Mouse (Mus musculus) liver, embryonic 16.5 days (tissue): ENCODE data around the gene Thap8. TPM values are rescaled to one million over a fixed set of nuclear protein-coding genes. Genes with fewer than 3 reads are reported as not detected.
A peak's percentile ranks its signal among the peaks of the same experiment; 100 is the strongest.

Experiments
- ATAC-seq: fragments of 200-750 bp; cut with Nextera tagmentation; 2 replicates; pipeline ENCODE4 v1.8.0; 2017; ENCODE audit warnings: low read depth, mild to moderate bottlenecking, moderate number of reproducible peaks, moderate library complexity
- H3K27ac ChIP-seq: fragments of 300-500 bp; sonication (generic); 2 replicates; pipeline ENCODE4 v1.5.1; 2014; ENCODE audit warnings: mild to moderate bottlenecking, low read length
- H3K27me3 ChIP-seq: fragments of 300-500 bp; sonication (generic); 2 replicates; pipeline ENCODE4 v1.6.1; 2014; ENCODE audit warnings: low read depth, low read length, mixed read lengths; ENCODE audit not compliant: control insufficient read depth, insufficient read depth
- H3K36me3 ChIP-seq: fragments of 300-500 bp; sonication (generic); 2 replicates; pipeline ENCODE4 v1.6.1; 2014; ENCODE audit warnings: mild to moderate bottlenecking; ENCODE audit not compliant: control insufficient read depth, insufficient read depth
- H3K4me1 ChIP-seq: fragments of 300-500 bp; sonication (generic); 2 replicates; pipeline ENCODE4 v1.6.1; 2014; ENCODE audit warnings: low read depth, low read length, mixed read lengths; ENCODE audit not compliant: control insufficient read depth
- H3K4me2 ChIP-seq: fragments of 300-500 bp; sonication (generic); 2 replicates; pipeline ENCODE4 v1.6.1; 2014; ENCODE audit warnings: low read depth, low read length, mixed read lengths
- H3K4me3 ChIP-seq: fragments of 300-500 bp; sonication (generic); 2 replicates; pipeline ENCODE4 v1.5.1; 2014; ENCODE audit warnings: low read depth, mild to moderate bottlenecking, low read length
- H3K9ac ChIP-seq: fragments of 300-500 bp; sonication (generic); 2 replicates; pipeline ENCODE4 v1.6.1; 2014; ENCODE audit warnings: low read depth, low read length
- H3K9me3 ChIP-seq: fragments of 300-500 bp; sonication (generic); replicated peaks from 2 replicates; pipeline ENCODE4 v1.6.1; 2016; ENCODE audit warnings: low read length; ENCODE audit not compliant: control insufficient read depth
- WGBS: fragments of 180-500 bp; shearing (Covaris S2); extraction: QIAGEN DNeasy Blood & Tissue Kit; methylation state at CpG from one replicate; pipeline ENCODE4 v1.1.7; 2014; ENCODE audit not compliant: insufficient replicate concordance; 5-methylcytosine and 5-hydroxymethylcytosine counted together
- polyA plus RNA-seq: library from polyadenylated mRNA; unstranded; fragments of >200 nt; fragmentation: Nextera tagmentation; extraction: Ambion mirVana; gene quantifications from 2 replicates; pipeline ENCODE4 v1.2.1, GENCODE M21; 2015

Thap8 gene
- polyA plus RNA-seq, 1 experiment from 2014 or later = 0.11 TPM

DNA sequence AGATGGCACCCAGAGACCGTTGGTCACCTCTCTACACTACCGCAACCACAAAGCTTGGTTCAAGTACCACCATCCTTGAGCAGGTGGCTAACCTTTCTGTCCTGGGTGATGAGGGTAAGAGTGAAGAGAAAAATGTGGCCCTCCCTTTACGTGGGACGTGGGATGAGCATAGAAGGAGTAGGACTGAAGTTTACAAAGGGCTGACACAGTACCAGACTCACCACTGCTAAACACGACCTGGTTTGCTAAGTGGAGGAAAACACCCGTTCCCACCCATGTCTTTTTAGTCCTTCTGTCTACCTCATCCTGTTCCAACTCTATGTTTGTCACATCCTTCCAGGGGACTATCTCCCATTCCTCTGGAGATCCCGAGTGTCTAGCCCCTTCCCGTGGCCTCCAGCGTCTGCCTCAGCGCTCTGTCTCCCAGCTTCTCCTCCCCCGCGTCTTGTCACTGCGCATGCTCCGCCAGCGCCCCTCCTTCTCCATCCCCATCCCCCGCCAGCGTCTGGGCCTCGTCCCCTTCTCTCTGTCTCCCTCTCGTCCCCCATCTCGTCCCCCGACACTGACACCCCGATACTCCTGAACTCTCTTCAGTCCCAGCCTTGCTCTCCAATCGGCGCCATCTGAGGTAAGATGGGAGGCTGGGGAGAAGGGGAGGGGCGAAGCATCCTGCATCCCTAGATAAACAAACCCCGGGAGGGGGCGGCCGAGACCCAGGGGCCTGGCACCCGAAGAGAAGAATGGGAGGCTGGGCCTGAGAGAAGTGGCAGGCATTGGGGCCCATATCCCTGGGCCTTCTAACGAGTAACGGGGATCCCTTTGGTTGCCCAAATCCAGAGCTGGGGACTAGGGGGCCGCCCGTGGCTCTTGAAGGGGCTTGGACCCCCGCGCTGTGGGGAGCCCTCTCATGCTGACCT is 11.6 kb downstream of the Thap8 start, which contains the start of gene Clip3:
Gene Clip3 (plus strand): TSS at position 514 of the 917 bp plus-strand sequence.
- ATAC-seq = no peak
- Histone ChIP-seq H3K27ac (no peak within 1 kb of the TSS), H3K36me3 (no peaks in the 10 kb centered on the region), H3K27me3 (no peaks in the 10 kb centered on the region; the same call in 1 of the 2 replicates), H3K9ac (no peak within 1 kb of the TSS), H3K4me3 (peak within 1 kb of the TSS; percentile 18; the same call in 1 of the 2 replicates), H3K4me1 (no peaks in the 10 kb centered on the region), H3K9me3 (no peaks in the 10 kb centered on the region), H3K4me2 (no peak within 1 kb of the TSS)
- 10% methylated on average over 35 of the region's 35 CpGs for WGBS

DNA sequence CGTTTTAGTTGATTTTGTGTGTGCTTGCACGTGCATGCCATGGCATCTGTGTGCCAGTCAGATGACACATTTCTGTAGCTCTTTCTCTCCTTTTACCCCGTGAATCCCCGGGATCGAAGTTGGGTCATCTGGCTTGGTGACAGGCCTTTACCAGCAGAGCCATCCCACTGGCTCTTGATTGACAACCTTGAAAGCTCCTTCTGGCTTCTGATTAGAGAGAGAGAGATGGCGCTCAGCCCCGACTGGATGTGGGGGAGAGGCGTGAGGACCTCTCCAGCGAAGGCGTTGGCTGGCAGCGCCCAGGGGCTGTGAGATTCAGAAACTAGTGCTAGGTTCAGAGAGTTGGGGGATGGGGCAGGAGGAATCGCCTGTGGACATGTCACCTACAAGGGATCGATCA is 13.9 kb downstream of the Thap8 start:
- no peak for ATAC-seq
- no peak overlapping the region for H3K27ac ChIP-seq
- H3K4me2 ChIP-seq = no peak overlapping the region
- no peak overlapping the region for H3K4me3 ChIP-seq
- H3K9me3 ChIP-seq = no peaks in the 10 kb centered on the region
- WGBS = 61% methylated on average over 13 of the region's 13 CpGs
- no peak overlapping the region for H3K9ac ChIP-seq
- H3K36me3 ChIP-seq = no peaks in the 10 kb centered on the region
- no peaks in the 10 kb centered on the region for H3K4me1 ChIP-seq
- H3K27me3 ChIP-seq = no peaks in the 10 kb centered on the region; the same call in 1 of the 2 replicates

DNA sequence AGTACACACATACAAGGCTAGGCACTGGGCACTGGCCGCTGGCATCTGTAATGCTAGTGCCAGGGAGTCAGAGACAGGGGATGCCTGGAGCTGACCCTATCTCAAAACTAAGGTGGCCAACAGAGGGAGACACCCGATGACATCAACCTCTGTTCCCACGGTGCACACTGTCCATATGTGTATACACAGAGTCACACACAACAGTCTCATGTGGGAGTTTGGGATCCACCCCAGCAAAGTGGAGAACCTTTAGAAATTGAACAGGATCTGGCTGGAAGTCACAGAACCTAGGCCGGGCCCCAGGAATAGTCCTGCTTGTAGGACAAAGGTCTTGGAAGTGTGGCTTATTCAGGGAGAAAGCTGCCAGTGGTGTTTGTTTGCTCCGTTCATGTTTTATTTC is 14.4 kb downstream of the Thap8 start:
- Histone ChIP-seq H3K4me2 (no peak overlapping the region), H3K27ac (no peak overlapping the region), H3K9me3 (no peaks in the 10 kb centered on the region), H3K36me3 (no peaks in the 10 kb centered on the region), H3K27me3 (no peaks in the 10 kb centered on the region; the same call in 1 of the 2 replicates), H3K9ac (no peak overlapping the region), H3K4me3 (no peak overlapping the region), H3K4me1 (no peaks in the 10 kb centered on the region)
- 66% methylated on average over 5 of the region's 5 CpGs for WGBS
- no peak for ATAC-seq

DNA sequence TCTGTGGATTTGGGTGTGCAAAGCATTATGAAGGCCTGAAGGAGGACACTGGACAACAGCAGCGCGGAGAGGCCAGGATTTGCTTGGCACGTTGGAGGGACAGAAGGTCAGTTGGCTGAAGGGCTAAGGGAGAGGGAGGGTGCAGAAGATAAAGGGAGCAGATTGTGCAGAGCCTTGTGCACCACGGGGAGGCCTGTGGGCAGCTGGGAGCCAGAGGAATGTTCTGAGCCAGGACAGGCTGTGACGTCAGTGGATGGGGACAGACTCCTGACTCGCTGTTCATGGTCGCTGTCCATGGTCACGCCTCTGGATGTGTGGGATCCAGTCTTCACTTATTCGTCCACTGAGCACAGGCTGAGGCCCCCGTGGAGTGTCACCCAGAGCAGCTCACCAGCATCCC is 15.2 kb downstream of the Thap8 start:
- 54% methylated on average over 10 of the region's 10 CpGs for WGBS
- H3K4me2 ChIP-seq = no peak overlapping the region
- H3K4me3 ChIP-seq = no peak overlapping the region
- H3K27me3 ChIP-seq = no peaks in the 10 kb centered on the region; the same call in 1 of the 2 replicates
- H3K4me1 ChIP-seq = no peaks in the 10 kb centered on the region
- no peaks in the 10 kb centered on the region for H3K9me3 ChIP-seq
- no peak; the same call in 1 of the 2 replicates for ATAC-seq
- H3K9ac ChIP-seq = no peak overlapping the region
- H3K36me3 ChIP-seq = no peaks in the 10 kb centered on the region
- H3K27ac ChIP-seq = no peak overlapping the region

DNA sequence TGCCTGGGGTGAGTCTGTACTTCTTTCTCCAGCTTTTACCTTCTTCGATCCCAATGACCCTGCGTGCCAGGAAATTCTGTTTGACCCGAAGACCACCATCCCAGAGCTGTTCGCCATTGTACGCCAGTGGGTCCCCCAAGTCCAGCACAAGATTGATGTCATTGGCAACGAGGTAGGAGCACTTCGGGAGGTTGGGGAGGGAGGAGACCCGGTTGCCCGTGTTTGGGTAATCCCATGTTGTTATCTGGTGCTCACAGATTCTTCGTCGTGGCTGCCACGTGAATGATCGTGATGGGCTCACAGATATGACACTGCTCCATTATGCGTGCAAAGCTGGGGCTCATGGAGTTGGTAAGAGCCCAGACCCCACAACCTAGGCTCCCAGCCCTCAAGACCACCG is 16.9 kb downstream of the Thap8 start:
- H3K36me3 ChIP-seq = no peaks in the 10 kb centered on the region
- no peak overlapping the region for H3K9ac ChIP-seq
- no peak overlapping the region for H3K4me2 ChIP-seq
- H3K9me3 ChIP-seq = no peaks in the 10 kb centered on the region
- H3K4me1 ChIP-seq = no peaks in the 10 kb centered on the region
- WGBS = 56% methylated on average over 15 of the region's 15 CpGs
- no peak overlapping the region for H3K27ac ChIP-seq
- H3K4me3 ChIP-seq = no peak overlapping the region
- H3K27me3 ChIP-seq = no peaks in the 10 kb centered on the region; the same call in 1 of the 2 replicates
- no peak for ATAC-seq

DNA sequence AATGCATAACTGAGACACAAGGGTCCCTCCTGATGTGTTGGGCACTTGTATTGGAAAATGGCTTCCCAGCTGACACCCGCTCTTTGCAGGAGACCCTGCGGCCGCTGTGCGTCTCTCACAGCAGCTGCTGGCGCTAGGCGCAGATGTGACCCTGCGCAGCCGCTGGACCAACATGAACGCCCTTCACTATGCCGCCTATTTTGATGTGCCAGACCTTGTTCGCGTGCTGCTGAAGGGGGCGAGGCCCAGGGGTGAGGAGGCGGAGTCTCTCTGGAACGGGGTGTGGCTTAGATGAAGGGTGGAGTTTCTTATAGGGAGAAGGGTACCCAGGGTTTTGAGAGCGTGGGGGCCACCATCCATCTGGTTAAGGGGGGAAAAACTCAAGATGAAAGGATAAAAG is 17.4 kb downstream of the Thap8 start:
- H3K9me3 ChIP-seq = no peaks in the 10 kb centered on the region
- H3K27ac ChIP-seq = no peak overlapping the region
- 72% methylated on average over 16 of the region's 16 CpGs for WGBS
- ATAC-seq = no peak
- no peaks in the 10 kb centered on the region for H3K27me3 ChIP-seq
- no peaks in the 10 kb centered on the region for H3K4me1 ChIP-seq
- H3K4me3 ChIP-seq = no peak overlapping the region
- no peaks in the 10 kb centered on the region for H3K36me3 ChIP-seq
- no peak overlapping the region for H3K9ac ChIP-seq
- H3K4me2 ChIP-seq = no peak overlapping the region

DNA sequence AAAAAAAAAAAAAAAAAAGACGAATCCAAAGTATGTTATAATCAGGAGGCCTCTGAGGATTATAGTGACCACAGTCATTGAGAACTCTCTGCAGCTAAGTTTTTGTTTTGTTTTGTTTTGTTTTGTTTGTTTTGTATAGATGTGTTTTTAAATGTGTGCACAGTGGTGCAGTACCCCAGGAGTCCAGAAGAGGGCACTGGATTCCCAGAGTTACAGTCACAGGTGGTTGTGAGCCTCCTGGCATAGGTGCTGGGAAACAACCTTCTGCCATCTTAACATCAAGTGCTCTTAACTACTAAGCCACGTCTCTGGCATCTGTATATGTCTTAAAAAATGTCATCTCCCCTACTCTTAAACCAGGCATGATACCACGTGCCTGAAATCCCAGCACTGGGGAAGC is 21.0 kb downstream of the Thap8 start:
- no peak for ATAC-seq
- no peaks in the 10 kb centered on the region for H3K36me3 ChIP-seq
- H3K9ac ChIP-seq = no peak overlapping the region
- no peaks in the 10 kb centered on the region for H3K4me1 ChIP-seq
- no peaks in the 10 kb centered on the region for H3K27me3 ChIP-seq
- H3K4me2 ChIP-seq = no peak overlapping the region
- WGBS = 33% methylated on average over 3 of the region's 3 CpGs
- no peak overlapping the region for H3K4me3 ChIP-seq
- H3K9me3 ChIP-seq = no peaks in the 10 kb centered on the region
- no peak overlapping the region for H3K27ac ChIP-seq

DNA sequence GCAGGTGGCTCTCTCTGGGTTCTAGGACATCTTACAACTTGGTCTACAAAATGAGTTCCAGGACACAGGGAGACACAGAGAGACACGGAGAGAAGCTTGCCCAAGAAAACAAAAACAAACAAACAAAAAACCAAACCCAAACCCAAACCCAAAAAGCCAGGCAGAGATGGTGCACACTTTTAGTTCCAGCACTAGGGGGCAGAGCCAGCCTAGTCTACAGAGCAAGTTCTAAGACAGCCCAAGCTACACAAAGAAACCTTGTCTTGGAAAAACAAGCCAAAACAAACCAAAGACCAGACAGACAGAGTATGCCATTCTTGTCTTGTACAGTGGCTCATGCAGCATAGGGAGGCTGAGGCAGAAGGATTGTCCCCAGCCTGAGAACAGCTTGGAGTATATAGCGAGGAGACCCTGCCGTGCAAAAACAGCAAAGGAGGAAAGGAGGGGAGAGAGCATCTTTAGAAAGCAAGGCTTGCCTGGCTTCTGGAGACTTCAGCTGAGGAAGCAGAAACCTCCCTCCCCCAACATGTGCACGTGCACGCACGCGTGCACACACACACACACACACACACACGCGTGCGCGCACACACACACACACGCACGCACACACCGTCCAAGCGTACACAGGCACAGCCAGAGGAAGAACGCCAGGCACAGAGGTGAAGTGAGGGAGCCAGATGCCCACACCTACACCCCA is 26.3 kb downstream of the Thap8 start:
- WGBS = 80% methylated on average over 16 of the region's 16 CpGs
- H3K27ac ChIP-seq = no peak overlapping the region

More for the DNA sequence above, 26.3 kb downstream of the Thap8 start:
- no peak overlapping the region for H3K4me2 ChIP-seq
- no peak overlapping the region for H3K9ac ChIP-seq
- ATAC-seq = no peak
- H3K36me3 ChIP-seq = no peaks in the 10 kb centered on the region
- peaks cover 12% of the 10 kb centered on the region for H3K4me1 ChIP-seq
- no peak overlapping the region for H3K4me3 ChIP-seq
- H3K27me3 ChIP-seq = no peaks in the 10 kb centered on the region
- no peaks in the 10 kb centered on the region for H3K9me3 ChIP-seq
